Mouse (Mus musculus) layer of hippocampus, adult 11-12 months (tissue): ENCODE measurements around the gene Rnf212.
A peak's percentile ranks its signal among the peaks of the same experiment; 100 is the strongest.

Source experiments
- DNase-seq: peaks from one replicate; pipeline ENCODE4 v3.0.0; 2022; ENCODE audit warnings: low spot score

Gene Rnf212

GRCm38 (mm10) chr5:108713096-108713495 is 61.7 kb downstream of the Rnf212 start:
- no peak for DNase-seq

GRCm38 (mm10) chr5:108711968-108712367 is 62.8 kb downstream of the Rnf212 start:
- no peak for DNase-seq

GRCm38 (mm10) chr5:108708981-108709731 is 65.6 kb downstream of the Rnf212 start:
- DNase-seq: no peak

GRCm38 (mm10) chr5:108708419-108708818 is 66.4 kb downstream of the Rnf212 start:
- DNase-seq: no peak

- DNase-seq: no peak
Measured at GRCm38 (mm10) chr5:108707758-108708157, 67.0 kb downstream of the Rnf212 start.

- DNase-seq: no peak
Measured at GRCm38 (mm10) chr5:108703754-108704626, 70.8 kb downstream of the Rnf212 start.

- no peak for DNase-seq
Measured at GRCm38 (mm10) chr5:108701341-108702021, 73.3 kb downstream of the Rnf212 start.

- no peak for DNase-seq
Measured at GRCm38 (mm10) chr5:108700346-108700745, 74.4 kb downstream of the Rnf212 start.

GRCm38 (mm10) chr5:108697341-108697753 is 77.4 kb downstream of the Rnf212 start:
- peak; percentile 73 for DNase-seq

GRCm38 (mm10) chr5:108696542-108696941 is 78.2 kb downstream of the Rnf212 start:
- DNase-seq: no peak

GRCm38 (mm10) chr5:108695861-108696260 is 78.9 kb downstream of the Rnf212 start:
- no peak for DNase-seq

GRCm38 (mm10) chr5:108694352-108695261 is 80.2 kb downstream of the Rnf212 start:
- DNase-seq: peak; percentile 58

- peak; percentile 60 for DNase-seq
Measured at GRCm38 (mm10) chr5:108693872-108694288, 80.9 kb downstream of the Rnf212 start.

GRCm38 (mm10) chr5:108692271-108692670 is 82.5 kb downstream of the Rnf212 start, which contains the start of gene Fgfrl1:
TSS of gene Fgfrl1 (plus strand) at chr5:108692382.
- no peak for DNase-seq

GRCm38 (mm10) chr5:108691152-108691551 is 83.6 kb downstream of the Rnf212 start:
- no peak for DNase-seq

- DNase-seq: no peak
Measured at GRCm38 (mm10) chr5:108689091-108689490, 85.7 kb downstream of the Rnf212 start.

GRCm38 (mm10) chr5:108680871-108681270 is 93.9 kb downstream of the Rnf212 start:
- no peak for DNase-seq

- no peak for DNase-seq
Measured at GRCm38 (mm10) chr5:108679909-108680308, 94.9 kb downstream of the Rnf212 start.
